Mouse (Mus musculus): ENCODE measurements around the gene Gkn1.

DNA sequence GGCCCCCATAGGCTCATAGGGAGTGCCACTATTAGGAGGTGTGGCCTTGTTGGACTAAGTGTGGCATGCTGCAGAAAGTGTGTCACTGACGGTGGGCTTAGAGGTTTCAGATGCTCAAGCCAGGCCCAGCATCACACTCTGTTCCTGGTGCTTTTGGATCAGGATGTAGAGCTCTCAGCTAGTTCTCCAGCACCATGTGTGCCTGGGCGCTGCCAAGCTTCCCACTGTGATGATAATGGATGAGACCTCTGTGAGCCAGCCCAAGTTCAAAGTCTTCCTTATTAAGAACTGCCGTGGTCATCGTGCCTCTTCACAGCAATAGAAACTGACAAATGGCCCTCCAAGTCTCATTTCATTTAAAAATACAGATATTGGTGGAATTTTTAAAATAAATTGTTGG, 38.0 kb downstream of the Gkn1 start:
- TF ChIP-seq CTCF (IDR thresholded peaks at IDR 0.05; ENCODE audit: low read depth) (no peak), EP300 (IDR thresholded peaks at IDR 0.05; ENCODE audit: low read depth) (no peak)

Data from liver, postnatal 0 days (tissue).